In the genomic region with DNA sequence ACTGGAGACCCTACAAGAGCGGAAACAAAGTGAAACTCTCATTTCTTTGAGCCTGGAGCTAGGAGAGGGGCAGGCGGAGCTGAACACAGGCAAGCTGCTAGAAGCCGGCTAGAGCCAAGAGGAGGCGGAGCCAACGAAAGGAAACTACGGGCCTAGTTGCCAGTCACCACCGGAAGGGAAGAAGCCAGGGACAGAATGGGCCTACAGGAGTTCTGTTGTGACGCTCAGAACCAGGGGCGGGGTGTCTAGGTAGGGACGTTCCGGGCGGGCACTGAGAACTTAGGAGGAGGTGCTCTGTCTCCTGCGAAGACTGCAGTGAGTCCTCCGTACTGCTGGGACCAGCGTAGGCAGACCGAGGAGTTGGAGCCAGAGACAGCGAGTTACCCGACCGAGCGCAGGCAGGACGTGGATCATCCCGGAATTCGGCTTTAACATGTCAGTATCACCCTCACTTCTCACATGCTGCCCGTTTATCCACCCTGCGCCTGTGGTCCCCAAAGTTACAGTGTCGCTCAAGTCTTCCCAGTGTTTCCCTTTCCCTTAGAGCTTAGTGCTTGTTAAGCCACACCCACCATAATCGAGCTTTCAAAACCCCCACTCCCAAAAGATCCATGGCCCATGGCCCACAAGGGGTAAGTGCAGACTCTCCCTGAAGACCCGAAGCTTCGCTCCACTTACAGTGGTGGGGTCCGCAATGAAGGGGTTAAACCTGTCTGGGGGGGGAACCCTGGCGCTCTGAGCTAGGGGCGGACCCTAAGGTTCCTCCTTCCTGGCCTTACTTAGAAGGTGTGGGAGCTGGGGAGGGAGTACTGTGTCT, we compare ENCODE assay signal across 8 mouse cellular contexts. TPM values are rescaled to one million over a fixed set of nuclear protein-coding genes. Genes with fewer than 3 reads are reported as not detected.
DNase-seq lines count a peak whose midpoint lies in the region; ATAC-seq lines count a peak whose summit lies in the region.

A gene (plus strand): TSS at position 318 of the 817 bp plus-strand sequence.

- no peaks in the 10 kb centered on the region for H3K27me3 ChIP-seq in megakaryocyte, embryonic 14.5 days (replicated peaks)

- peak; percentile 94 to 97 for DNase-seq in adrenal gland, adult (ENCODE audit: inconsistent age in 2 of 2, low spot score in 1 of 2)
- peak; percentile 92 for DNase-seq in embryo, embryonic 10.5 days (ENCODE audit: low spot score)
- DNase-seq in gastrocnemius, postnatal 10 days, result peak; percentile 83
- peak; percentile 81 to 90 for DNase-seq in left cerebral cortex, adult 9 months (ENCODE audit: low spot score in 2 of 2)
- peak; percentile 88 for DNase-seq in right cerebral cortex, postnatal 25 days
- DNase-seq in urinary bladder, postnatal 36 days (ENCODE audit: low spot score in 2 of 2), result peak; percentile 84 to 92

- no peaks in the 10 kb centered on the region for H3K9me3 ChIP-seq in megakaryocyte, embryonic 14.5 days

- ATAC-seq in inflammation-experienced regulatory T-cells, adult 6 months, result peak; percentile 94

- peaks cover 80% of the 10 kb centered on the region for H3K4me1 ChIP-seq in megakaryocyte, embryonic 14.5 days

- peak within 1 kb of the TSS; percentile 100 for H3K4me3 ChIP-seq in megakaryocyte, embryonic 14.5 days (replicated peaks)

- H3K36me3 ChIP-seq in megakaryocyte, embryonic 14.5 days (replicated peaks; ENCODE audit: low read length), result peaks cover 39% of the 10 kb centered on the region

RNA-seq across cellular contexts. Expression of the gene that starts here (rescaled TPM):
- total RNA-seq in gastrocnemius, postnatal 10 days (2021), result 1 to 10 TPM in 1 of 2 experiments, under 1 TPM in 1; 0.28 to 1.1 TPM
- 1 to 10 TPM in 1 of 3 experiments, under 1 TPM in 2; 0.59 to 1.7 (median 0.94) TPM for polyA plus RNA-seq in inflammation-experienced regulatory T-cells, adult 6 months (2017; shearing (Covaris generic))
- 0.31 TPM in 1 of 2 replicates, not detected in the other for polyA plus RNA-seq in megakaryocyte, embryonic 14.5 days (2012; ENCODE audit: insufficient read depth, low replicate concordance)

Comparison
In these comparisons a context has a peak if more than half of its experiments do, and no peak if none do; other contexts are left out.
1. Peak in every context shown above with its lines: DNase-seq, ATAC-seq and H3K4me3 ChIP-seq.